Mouse (Mus musculus) small intestine, adult 2 months (tissue): ENCODE results near the gene Nupl1. TPM values are rescaled to one million over a fixed set of nuclear protein-coding genes. Genes with fewer than 3 reads are reported as not detected.

Experiments used
- H3K27ac ChIP-seq: fragments of 200-500 bp; 2 replicates; pipeline ENCODE4 v1.5.1; 2012; ENCODE audit warnings: low read depth, low read length, control low read depth, inconsistent platforms; ENCODE audit not compliant: insufficient read depth
- H3K27me3 ChIP-seq: fragments of 200-500 bp; 2 replicates; pipeline ENCODE4 v1.6.1; 2012; ENCODE audit warnings: mild to moderate bottlenecking, moderate library complexity, low read length, inconsistent platforms; ENCODE audit not compliant: control insufficient read depth, insufficient read depth
- H3K36me3 ChIP-seq: fragments of 200-500 bp; 2 replicates; pipeline ENCODE4 v1.6.1; 2012; ENCODE audit warnings: mild to moderate bottlenecking, low read length, control low read depth, inconsistent platforms; ENCODE audit not compliant: control insufficient read depth, insufficient read depth
- H3K4me1 ChIP-seq: fragments of 200-500 bp; 2 replicates; pipeline ENCODE4 v1.6.1; 2012; ENCODE audit warnings: low read length, inconsistent platforms, mixed read lengths; ENCODE audit not compliant: control insufficient read depth, insufficient read depth, insufficient read length
- H3K4me3 ChIP-seq: fragments of 200-500 bp; 2 replicates; pipeline ENCODE4 v1.5.1; 2012; ENCODE audit warnings: low read depth, mild to moderate bottlenecking, control low read depth, inconsistent platforms, low read length, moderate library complexity
- CTCF ChIP-seq: fragments of 200-500 bp; IDR thresholded peaks from 2 replicates; pipeline ENCODE4 v1.5.1; 2012; ENCODE audit warnings: low read depth, mild to moderate bottlenecking, control low read depth, inconsistent platforms, low read length, moderate library complexity, mixed read lengths; ENCODE audit not compliant: insufficient replicate concordance, insufficient read length; ENCODE audit errors: extremely low read depth
- POLR2A ChIP-seq: fragments of 200-500 bp; IDR thresholded peaks from 2 replicates; pipeline ENCODE4 v1.6.1; 2012; ENCODE audit warnings: low read depth, mild to moderate bottlenecking, control low read depth, inconsistent platforms, low read length, moderate library complexity
- WGBS: fragments of 180-500 bp; shearing (Covaris S2); methylation state at CpG from one replicate; pipeline ENCODE4 v1.1.7; 2018; 5-methylcytosine and 5-hydroxymethylcytosine counted together
- polyA plus RNA-seq: library from polyadenylated mRNA; depleted of rRNA; stranded (reverse); fragments of >200 nt; gene quantifications from 2 replicates; pipeline ENCODE4 v1.2.3, GENCODE M21; 2012

The Nupl1 gene
- polyA plus RNA-seq, 1 experiment, result not detected

GRCm38 (mm10) chr14:60257101-60257500, 5.9 kb upstream of the Nupl1 start:
- H3K4me1 ChIP-seq, result peaks cover 4% of the 10 kb centered on the region; the same call in 1 of the 2 replicates
- TF ChIP-seq POLR2A, result no peak
- no peak for TF ChIP-seq CTCF
- H3K27ac ChIP-seq, result no peak overlapping the region
- no peaks in the 10 kb centered on the region for H3K36me3 ChIP-seq
- no peaks in the 10 kb centered on the region for H3K27me3 ChIP-seq
- 48% methylated on average over 4 of the region's 4 CpGs for WGBS
- H3K4me3 ChIP-seq, result no peak overlapping the region

GRCm38 (mm10) chr14:60256356-60256755, 5.1 kb upstream of the Nupl1 start:
- Histone ChIP-seq H3K27me3 (no peaks in the 10 kb centered on the region), H3K4me1 (peaks cover 4% of the 10 kb centered on the region; the same call in 1 of the 2 replicates), H3K36me3 (no peaks in the 10 kb centered on the region), H3K4me3 (no peak overlapping the region), H3K27ac (no peak overlapping the region)
- WGBS, result 69% methylated on average over 3 of the region's 3 CpGs
- no peak for TF ChIP-seq CTCF
- no peak for TF ChIP-seq POLR2A

- Histone ChIP-seq H3K4me1 (peaks cover 4% of the 10 kb centered on the region; the same call in 1 of the 2 replicates), H3K27me3 (no peaks in the 10 kb centered on the region), H3K27ac (no peak overlapping the region), H3K4me3 (no peak overlapping the region), H3K36me3 (no peaks in the 10 kb centered on the region)
- TF ChIP-seq CTCF (no peak), POLR2A (no peak)
These were observed 3.5 kb upstream of the Nupl1 start for GRCm38 (mm10) chr14:60254774-60255173.

DNA sequence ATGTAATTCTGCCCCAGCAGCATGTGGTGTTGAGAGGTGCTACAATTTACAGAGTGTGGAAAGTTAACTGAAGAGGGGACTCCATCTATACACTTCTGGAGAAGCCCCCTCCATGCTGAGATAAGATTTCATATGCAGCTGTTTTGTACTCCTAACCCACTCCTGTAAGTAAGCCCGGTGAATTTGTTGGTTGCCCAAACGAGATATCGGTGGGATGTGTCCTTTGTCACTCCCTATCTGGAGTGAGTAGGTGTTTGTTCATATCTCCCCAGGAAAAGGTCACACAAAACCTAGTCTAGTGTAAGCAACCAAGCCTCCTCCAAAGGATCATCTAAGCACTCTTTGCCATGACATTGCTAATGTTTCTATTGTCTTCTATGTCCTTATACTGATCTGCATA, 2.2 kb upstream of the Nupl1 start:
- TF ChIP-seq POLR2A, result no peak
- TF ChIP-seq CTCF, result no peak
- Histone ChIP-seq H3K27me3 (no peaks in the 10 kb centered on the region), H3K4me1 (peaks cover 9% of the 10 kb centered on the region; the same call in 1 of the 2 replicates), H3K27ac (no peak overlapping the region), H3K36me3 (no peaks in the 10 kb centered on the region), H3K4me3 (no peak overlapping the region)
- WGBS, result 91% methylated on average over 3 of the region's 3 CpGs

DNA sequence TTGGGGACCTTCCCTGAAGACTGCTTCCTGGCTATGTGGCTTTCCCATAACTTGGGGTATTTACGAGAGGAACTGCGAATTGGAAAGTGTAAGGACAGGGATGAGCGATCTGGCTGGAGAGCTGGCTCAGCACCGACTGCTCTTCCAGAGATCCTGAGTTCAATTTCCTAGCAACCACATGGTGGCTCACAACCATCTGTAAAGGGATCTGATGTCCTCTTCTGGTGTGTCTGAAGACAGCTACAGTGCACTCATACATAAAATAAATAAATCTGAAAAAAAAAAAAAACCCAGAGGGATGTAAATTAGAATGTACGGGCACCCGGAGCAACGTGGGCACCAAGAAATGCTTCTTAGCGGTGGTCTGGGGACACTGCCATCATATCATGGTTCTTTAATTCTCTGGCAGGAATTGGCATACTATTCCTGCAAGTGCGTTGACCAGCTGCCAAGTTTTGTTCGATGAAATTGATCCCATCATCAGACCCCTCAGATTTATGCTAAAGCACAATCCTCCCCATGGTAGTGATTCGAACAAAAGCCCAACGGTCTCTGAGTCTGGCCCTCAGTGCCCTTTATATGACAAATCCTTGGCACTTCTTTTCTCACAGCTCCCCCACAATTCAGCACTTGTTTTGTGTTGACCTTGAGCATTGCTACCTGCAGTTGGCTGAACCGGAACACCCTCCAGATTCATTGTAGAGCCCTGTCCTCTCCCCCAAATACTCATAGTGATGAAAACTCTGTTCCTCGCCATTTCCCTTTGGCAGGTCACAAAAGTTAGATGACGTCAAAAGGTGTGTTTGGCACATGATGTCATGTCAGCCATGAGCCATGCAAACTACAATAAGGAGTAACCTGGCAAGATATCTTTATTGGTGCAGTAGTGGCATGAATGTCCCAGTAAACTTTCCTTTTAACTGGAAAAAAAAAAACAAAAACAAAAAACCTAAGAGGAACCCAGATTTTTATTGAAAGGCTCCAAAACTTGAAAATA, 1.1 kb upstream of the Nupl1 start:
- Histone ChIP-seq H3K4me3 (peak overlapping the region; percentile 95), H3K27me3 (no peaks in the 10 kb centered on the region), H3K27ac (peak overlapping the region; percentile 92), H3K36me3 (no peaks in the 10 kb centered on the region), H3K4me1 (peaks cover 9% of the 10 kb centered on the region; the same call in 1 of the 2 replicates)
- TF ChIP-seq POLR2A (no peak), CTCF (no peak)
- 11% methylated on average over 15 of the region's 15 CpGs for WGBS

DNA sequence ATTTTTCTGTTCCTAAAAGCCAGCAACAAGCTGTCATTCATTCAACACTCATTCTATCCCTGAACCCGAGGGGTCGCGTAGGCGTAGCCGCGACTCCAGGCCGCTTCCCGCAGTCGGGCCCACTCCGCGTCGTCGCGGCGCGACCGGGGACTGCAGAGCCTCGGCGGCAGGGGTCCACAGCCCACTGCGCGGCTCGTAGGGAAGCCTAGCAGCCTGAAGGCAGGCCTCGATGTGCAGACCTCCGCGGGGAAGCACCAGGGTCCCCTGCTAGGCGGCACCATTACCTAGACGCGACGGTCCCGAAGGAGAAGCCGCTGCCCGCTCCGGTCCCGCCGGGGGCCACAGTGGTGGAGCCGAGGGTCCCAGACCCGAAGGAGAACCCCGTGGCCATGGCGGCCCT, 352 bp downstream of the Nupl1 start:
- TF ChIP-seq CTCF (no peak), POLR2A (no peak)
- no peaks in the 10 kb centered on the region for H3K27me3 ChIP-seq
- peak overlapping the region; percentile 66 for H3K27ac ChIP-seq
- H3K4me3 ChIP-seq, result peak overlapping the region; percentile 95
- H3K4me1 ChIP-seq, result peaks cover 9% of the 10 kb centered on the region; the same call in 1 of the 2 replicates
- H3K36me3 ChIP-seq, result no peaks in the 10 kb centered on the region; the same call in 1 of the 2 replicates
- under 1% methylated on average over 39 of the region's 39 CpGs for WGBS

DNA sequence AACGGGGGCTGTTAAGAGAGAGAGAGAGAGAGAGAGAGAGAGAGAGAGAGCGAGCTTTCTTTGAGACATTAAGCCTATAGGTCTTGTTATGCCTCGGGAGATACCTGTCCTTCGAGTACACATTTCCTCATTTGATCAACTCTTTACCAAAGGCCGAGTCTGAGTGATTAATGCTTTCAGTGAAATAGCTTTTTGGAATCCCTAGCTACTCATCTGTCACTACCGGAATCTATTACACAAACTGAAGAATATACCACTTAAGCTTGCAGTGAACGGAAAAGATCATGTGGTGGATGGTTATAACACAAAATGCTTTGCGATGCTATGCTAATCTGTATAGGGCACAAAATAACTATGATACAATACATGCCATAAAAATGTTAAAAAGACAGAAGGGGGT, 865 bp downstream of the Nupl1 start:
- Histone ChIP-seq H3K36me3 (peaks cover under 1% of the 10 kb centered on the region; the same call in 1 of the 2 replicates), H3K4me3 (no peak overlapping the region), H3K27me3 (no peaks in the 10 kb centered on the region), H3K4me1 (peaks cover 9% of the 10 kb centered on the region; the same call in 1 of the 2 replicates), H3K27ac (no peak overlapping the region)
- WGBS, result 3% methylated on average over 8 of the region's 8 CpGs
- TF ChIP-seq CTCF (no peak), POLR2A (no peak)
